Mouse (Mus musculus) G1E (cell line): ENCODE data around the gene Gtf2a1l.

Experiments
- CTCF ChIP-seq: IDR thresholded peaks from 2 replicates; pipeline ENCODE4 v1.5.1; 2012; ENCODE audit warnings: low read depth, low read length, inconsistent platforms, mixed read lengths
- TAL1 ChIP-seq: conservative IDR thresholded peaks from 2 replicates; pipeline ENCODE4 v1.6.1; 2012; ENCODE audit warnings: low read depth, low read length, inconsistent platforms, mixed read lengths

DNA sequence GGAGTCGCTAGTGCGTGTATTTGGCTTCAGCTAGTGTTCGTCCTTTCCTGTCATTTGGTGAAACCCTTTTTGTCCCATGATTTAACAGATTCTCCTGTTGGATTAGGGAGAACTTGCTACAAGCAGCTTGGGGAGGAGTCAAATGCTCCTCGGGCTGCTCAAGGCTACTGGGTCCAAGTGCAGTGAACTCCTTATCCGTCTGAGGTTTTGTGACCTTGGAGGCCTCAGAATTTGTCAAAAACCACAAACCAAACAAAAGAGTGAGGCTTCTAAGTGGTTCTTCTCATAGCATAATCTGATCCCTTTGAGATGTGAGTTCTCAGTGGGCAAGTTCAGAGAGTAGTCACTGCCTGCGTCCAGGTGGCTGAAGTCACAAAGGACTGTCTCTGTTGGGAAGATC lies 87.3 kb downstream of the Gtf2a1l start:
- TF ChIP-seq CTCF (no peak), TAL1 (no peak)
